Mouse (Mus musculus): ENCODE results near the gene 4921536K21Rik.

DNA sequence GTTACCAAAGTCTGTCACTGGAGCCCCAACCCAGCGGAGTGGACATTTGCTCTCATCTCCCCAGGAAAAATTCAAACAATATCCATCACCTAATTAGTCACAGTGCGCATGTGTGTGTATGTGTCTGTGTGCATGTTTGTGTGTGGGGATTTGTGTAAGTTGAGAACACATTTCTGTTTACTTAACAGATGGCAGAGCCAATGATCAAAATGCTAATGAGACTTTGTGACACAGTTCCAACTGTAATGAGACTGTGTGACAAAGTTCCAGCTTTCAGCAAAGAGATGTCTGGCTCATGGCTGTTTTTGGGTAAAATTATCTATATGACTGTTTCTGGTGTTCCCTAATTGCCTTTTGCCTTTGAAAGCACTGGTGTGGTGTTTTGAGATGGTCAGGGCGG is 41.4 kb upstream of the 4921536K21Rik start:
- TF ChIP-seq POLR2A (IDR thresholded peaks at IDR 0.05; ENCODE audit: borderline replicate concordance, control insufficient read depth, low read depth, low read length): no peak
- TF ChIP-seq CTCF (IDR thresholded peaks at IDR 0.05; ENCODE audit: control insufficient read depth, insufficient read depth, low read length): no peak
